8 mouse cellular contexts compared by ENCODE assay signal in the genomic region with DNA sequence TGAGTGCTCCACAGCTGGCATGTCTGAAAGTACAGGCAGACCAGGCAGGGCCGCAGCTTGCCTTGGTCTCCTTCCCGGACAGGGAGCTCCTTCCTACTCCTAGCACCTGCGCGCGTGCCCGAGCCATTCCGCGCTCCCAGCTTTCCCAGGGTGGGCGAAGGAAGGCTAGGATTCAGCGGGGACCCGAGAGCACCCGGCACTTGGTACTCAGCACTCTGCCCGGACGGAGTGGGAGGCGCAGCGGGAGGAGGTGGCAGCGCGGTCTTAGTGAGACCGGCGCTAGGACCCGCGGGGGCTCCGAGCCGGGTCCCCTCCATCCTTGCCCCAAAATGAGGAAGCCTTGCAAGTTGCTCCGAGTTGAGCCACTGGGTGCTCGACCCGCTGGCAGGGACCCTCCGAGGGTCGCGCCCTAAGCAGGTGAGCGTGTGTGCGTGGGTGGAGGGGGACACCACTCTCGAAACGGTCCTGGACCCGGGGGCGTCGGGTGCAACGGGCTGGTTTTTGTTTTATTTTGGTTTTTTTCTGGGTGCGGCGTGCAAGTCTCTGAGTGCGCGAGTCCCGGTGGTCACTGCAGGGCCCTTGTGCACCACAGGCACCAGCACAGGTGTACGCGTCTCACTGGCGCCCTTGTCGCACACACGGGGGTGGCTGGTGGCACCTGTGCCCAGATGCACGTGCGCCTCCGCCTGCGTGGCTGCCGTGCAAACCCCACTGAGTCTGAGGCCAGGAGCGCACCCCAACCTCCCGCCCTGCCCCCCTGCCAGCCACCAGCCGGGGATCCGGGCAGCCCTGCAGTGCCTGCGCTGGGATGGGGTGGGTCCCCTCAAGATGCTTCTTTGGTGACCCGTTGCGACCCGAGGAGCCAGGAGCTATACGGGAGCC. TPM values are rescaled to one million over a fixed set of nuclear protein-coding genes. Genes with fewer than 3 reads are reported as not detected.
A peak's percentile ranks its signal among the peaks of the same experiment; 100 is the strongest.
DNase-seq lines count a peak whose midpoint lies in the region; ATAC-seq and TF ChIP-seq lines count a peak whose summit lies in the region.

No protein-coding gene starts in this region.

- H3K4me3 ChIP-seq in kidney, postnatal 0 days (replicated peaks; ENCODE audit: low read depth, low read length), result peak overlapping the region; percentile 32
- H3K4me3 ChIP-seq in forebrain, embryonic 15.5 days, result peak overlapping the region; percentile 56
- peak overlapping the region; percentile 43 for H3K4me3 ChIP-seq in liver, embryonic 11.5 days (ENCODE audit: low read depth, low read length)

- no peak for ATAC-seq in kidney, postnatal 0 days (replicated peaks; ENCODE audit: low FRiP score, low read depth)
- peak; percentile 17; the same call in 1 of the 2 replicates for ATAC-seq in forebrain, embryonic 15.5 days (replicated peaks)
- ATAC-seq in liver, embryonic 11.5 days (replicated peaks; ENCODE audit: low FRiP score), result no peak

- H3K27me3 ChIP-seq in kidney, postnatal 0 days (ENCODE audit: insufficient read depth, low read length), result peaks cover 13% of the 10 kb centered on the region
- peaks cover 21% of the 10 kb centered on the region for H3K27me3 ChIP-seq in forebrain, embryonic 15.5 days
- H3K27me3 ChIP-seq in liver, embryonic 11.5 days (replicated peaks; ENCODE audit: control insufficient read depth, insufficient read depth, low read length), result peaks cover 74% of the 10 kb centered on the region

- no peaks in the 10 kb centered on the region; the same call in 1 of the 2 replicates for H3K9me3 ChIP-seq in kidney, postnatal 0 days (replicated peaks; ENCODE audit: low read length)
- 0 out of 2 replicates have a peak, but pooled peaks cover 3% of the 10 kb centered on the region for H3K9me3 ChIP-seq in forebrain, embryonic 15.5 days
- H3K9me3 ChIP-seq in liver, embryonic 11.5 days (ENCODE audit: control insufficient read depth, low read length), result no peaks in the 10 kb centered on the region

- peak overlapping the region; percentile 51 for H3K9ac ChIP-seq in kidney, postnatal 0 days (ENCODE audit: low read depth, low read length)
- peak overlapping the region; percentile 58 for H3K9ac ChIP-seq in forebrain, embryonic 15.5 days (replicated peaks)
- H3K9ac ChIP-seq in liver, embryonic 11.5 days (ENCODE audit: low read depth, low read length), result 0 out of 2 replicates have a peak overlapping the region, but pooled peaks have one; percentile 26

- TF ChIP-seq CTCF in kidney, postnatal 0 days (IDR thresholded peaks at IDR 0.05; ENCODE audit: low read depth), result no peak

- H3K27ac ChIP-seq in kidney, postnatal 0 days, result no peak overlapping the region
- H3K27ac ChIP-seq in forebrain, embryonic 15.5 days (replicated peaks), result no peak overlapping the region
- no peak overlapping the region for H3K27ac ChIP-seq in liver, embryonic 11.5 days (ENCODE audit: low read depth, low read length)

- peaks cover 13% of the 10 kb centered on the region; the same call in 1 of the 2 replicates for H3K4me1 ChIP-seq in kidney, postnatal 0 days (replicated peaks; ENCODE audit: insufficient read depth, low read length)
- H3K4me1 ChIP-seq in forebrain, embryonic 15.5 days, result peaks cover 34% of the 10 kb centered on the region
- peaks cover 10% of the 10 kb centered on the region for H3K4me1 ChIP-seq in liver, embryonic 11.5 days (replicated peaks; ENCODE audit: control insufficient read depth, insufficient read depth, low read length)

- H3K4me2 ChIP-seq in kidney, postnatal 0 days (ENCODE audit: low read length), result peak overlapping the region; percentile 83
- H3K4me2 ChIP-seq in forebrain, embryonic 15.5 days (replicated peaks), result peak overlapping the region; percentile 84
- H3K4me2 ChIP-seq in liver, embryonic 11.5 days, result peak overlapping the region; percentile 63

- DNase-seq in kidney, postnatal 0 days (ENCODE audit: low spot score), result peak; percentile 24
- no peak for DNase-seq in kidney, postnatal 25 days
- DNase-seq in brain, adult 2 months (ENCODE audit: low read depth, low spot score), result peak; percentile 75
- DNase-seq in liver, embryonic 11.5 days (ENCODE audit: low spot score), result no peak
- DNase-seq in retina, embryonic 14.5 days (ENCODE audit: low spot score), result peak; percentile 49
- no peak for DNase-seq in urinary bladder, postnatal 25 days (ENCODE audit: low spot score)
- no peak for DNase-seq in lung, postnatal 14 days

- 2% methylated on average over 62 of the region's 62 CpGs for WGBS in kidney, postnatal 0 days
- WGBS in forebrain, embryonic 15.5 days, result 2% methylated on average over 62 of the region's 62 CpGs
- 3% methylated on average over 62 of the region's 62 CpGs for WGBS in liver, embryonic 11.5 days

- H3K36me3 ChIP-seq in kidney, postnatal 0 days (ENCODE audit: insufficient read depth, low read length), result peaks cover 2% of the 10 kb centered on the region; the same call in 1 of the 2 replicates
- H3K36me3 ChIP-seq in forebrain, embryonic 15.5 days, result 0 out of 2 replicates have a peak, but pooled peaks cover 3% of the 10 kb centered on the region
- H3K36me3 ChIP-seq in liver, embryonic 11.5 days (ENCODE audit: control insufficient read depth, insufficient read depth, low read length), result peaks cover 4% of the 10 kb centered on the region; the same call in 1 of the 2 replicates

RNA-seq across cellular contexts. Expression of gene Matk, which starts 4.7 kb away (rescaled TPM):
- 3.9 and 5.5 TPM in 2 replicates for polyA plus RNA-seq in kidney, postnatal 0 days (2015; fragmentation: Nextera tagmentation; extraction: Ambion mirVana)
- polyA plus RNA-seq in forebrain, embryonic 15.5 days (2015; fragmentation: Nextera tagmentation; extraction: Ambion mirVana), result 22.4 TPM in 2 replicates
- 2.1 TPM in 2 replicates for polyA plus RNA-seq in liver, embryonic 11.5 days (2014; fragmentation: Nextera tagmentation; extraction: Ambion mirVana)

RNA-seq across cellular contexts. Expression of gene Mrpl54, which starts 9.3 kb away (rescaled TPM):
- polyA plus RNA-seq in kidney, postnatal 0 days (2015; fragmentation: Nextera tagmentation; extraction: Ambion mirVana), result 259 and 283 TPM in 2 replicates
- polyA plus RNA-seq in forebrain, embryonic 15.5 days (2015; fragmentation: Nextera tagmentation; extraction: Ambion mirVana), result 97.3 and 104 TPM in 2 replicates
- polyA plus RNA-seq in liver, embryonic 11.5 days (2014; fragmentation: Nextera tagmentation; extraction: Ambion mirVana), result 226 and 233 TPM in 2 replicates

RNA-seq across cellular contexts. Expression of gene Apba3, which starts 9.4 kb away (rescaled TPM):
- 55.7 and 60.5 TPM in 2 replicates for polyA plus RNA-seq in kidney, postnatal 0 days (2015; fragmentation: Nextera tagmentation; extraction: Ambion mirVana)
- 33.5 and 37.5 TPM in 2 replicates for polyA plus RNA-seq in forebrain, embryonic 15.5 days (2015; fragmentation: Nextera tagmentation; extraction: Ambion mirVana)
- 47.5 and 55.0 TPM in 2 replicates for polyA plus RNA-seq in liver, embryonic 11.5 days (2014; fragmentation: Nextera tagmentation; extraction: Ambion mirVana)

RNA-seq across cellular contexts. Expression of gene Zfr2, which starts 24.4 kb away (rescaled TPM):
- polyA plus RNA-seq in kidney, postnatal 0 days (2015; fragmentation: Nextera tagmentation; extraction: Ambion mirVana), result 3.1 and 4.6 TPM in 2 replicates
- 19.5 and 21.2 TPM in 2 replicates for polyA plus RNA-seq in forebrain, embryonic 15.5 days (2015; fragmentation: Nextera tagmentation; extraction: Ambion mirVana)
- polyA plus RNA-seq in liver, embryonic 11.5 days (2014; fragmentation: Nextera tagmentation; extraction: Ambion mirVana), result 1.3 and 2.1 TPM in 2 replicates

RNA-seq across cellular contexts. Expression of gene Atcay, which starts 26.8 kb away (rescaled TPM):
- polyA plus RNA-seq in kidney, postnatal 0 days (2015; fragmentation: Nextera tagmentation; extraction: Ambion mirVana), result 0.32 TPM in 1 of 2 replicates, not detected in the other
- polyA plus RNA-seq in forebrain, embryonic 15.5 days (2015; fragmentation: Nextera tagmentation; extraction: Ambion mirVana), result 72.6 and 75.3 TPM in 2 replicates
- polyA plus RNA-seq in liver, embryonic 11.5 days (2014; fragmentation: Nextera tagmentation; extraction: Ambion mirVana), result 0.05 TPM in 1 of 2 replicates, not detected in the other

Comparison
In these comparisons a context has a peak if more than half of its experiments do, and no peak if none do; other contexts are left out.
1. DNase-seq: peak in kidney, postnatal 0 days (single experiment), brain, adult 2 months (single experiment) and retina, embryonic 14.5 days (single experiment); none in kidney, postnatal 25 days (0 of 2), liver, embryonic 11.5 days (single experiment), urinary bladder, postnatal 25 days (single experiment) and lung, postnatal 14 days (single experiment).
2. Peak in every context shown above with its lines, with median percentiles within 50 percentile points of each other: H3K4me2 ChIP-seq, H3K4me3 ChIP-seq and H3K9ac ChIP-seq.